Mouse (Mus musculus): ENCODE measurements at regions not wholly inside any gene's neighbourhood (a gene's known extent, or its start where the extent isn't known, plus 50 kb on each side); places are given as distances from the start of the nearest gene placed in this dataset.

DNA sequence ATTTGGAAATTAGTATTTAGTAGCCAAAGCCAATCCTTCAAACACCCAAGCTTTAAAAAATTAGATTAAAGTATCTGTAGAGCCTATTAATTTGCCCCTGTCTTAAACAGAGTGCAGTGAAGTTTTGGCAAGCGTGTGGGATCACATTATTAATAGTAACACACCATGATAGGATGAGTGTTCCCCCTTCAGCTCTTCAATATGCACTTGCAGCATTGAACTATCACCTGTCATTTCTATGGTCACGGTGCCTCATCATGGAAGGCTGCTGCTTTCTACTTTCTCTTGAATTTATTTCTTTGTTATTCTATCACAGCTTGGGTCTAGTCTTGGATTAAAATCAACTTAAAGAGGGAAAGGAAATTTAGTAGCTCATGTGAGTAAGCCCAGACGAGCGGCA is 196.4 kb downstream of the Pmp22 start:
- Histone ChIP-seq H3K27ac (ENCODE audit: insufficient read depth, low read depth, low read length) (no peak overlapping the region), H3K4me3 (ENCODE audit: insufficient read depth, low read depth, low read length) (no peak overlapping the region), H3K4me1 (ENCODE audit: control insufficient read depth, insufficient read depth, low read length) (no peaks in the 10 kb centered on the region)
- no peak for TF ChIP-seq CTCF (IDR thresholded peaks at IDR 0.05; ENCODE audit: insufficient read depth, low read depth, low read length)
- no peak for TF ChIP-seq POLR2A (IDR thresholded peaks at IDR 0.05; ENCODE audit: insufficient read depth, low read depth, low read length)
- WGBS, result 73% methylated on average over 4 of the region's 4 CpGs

GRCm38 (mm10) chr11:63326864-63327263 is 198.1 kb downstream of the Pmp22 start:
- TF ChIP-seq POLR2A (IDR thresholded peaks at IDR 0.05; ENCODE audit: insufficient read depth, low read depth, low read length) (no peak), CTCF (IDR thresholded peaks at IDR 0.05; ENCODE audit: insufficient read depth, low read depth, low read length) (no peak)
- 63% methylated on average over 5 of the region's 5 CpGs for WGBS
- H3K27ac ChIP-seq (ENCODE audit: insufficient read depth, low read depth, low read length), result no peak overlapping the region
- H3K4me3 ChIP-seq (ENCODE audit: insufficient read depth, low read depth, low read length), result no peak overlapping the region
- H3K4me1 ChIP-seq (ENCODE audit: control insufficient read depth, insufficient read depth, low read length), result no peaks in the 10 kb centered on the region

DNA sequence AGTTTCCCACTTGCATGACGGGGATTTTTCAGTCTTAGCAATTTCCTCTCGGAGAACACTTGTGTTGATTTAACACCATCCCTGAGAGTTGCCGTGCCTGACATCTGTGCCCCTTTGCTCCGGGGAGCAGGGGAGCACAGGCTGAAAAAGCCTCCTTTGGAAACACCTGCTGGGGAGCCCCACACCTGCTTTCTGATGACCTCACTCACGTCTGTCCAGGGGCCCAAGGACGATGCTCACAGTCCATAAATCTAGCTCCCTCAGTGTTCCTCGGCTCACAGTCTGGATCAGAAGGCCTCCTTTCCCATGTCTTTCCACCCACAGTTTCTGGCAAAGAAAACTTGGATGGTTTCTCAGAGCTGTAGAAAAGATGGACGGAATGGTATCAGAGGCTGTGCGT is 208.7 kb downstream of the Pmp22 start:
- no peaks in the 10 kb centered on the region for H3K4me1 ChIP-seq (ENCODE audit: control insufficient read depth, insufficient read depth, low read length)
- H3K27ac ChIP-seq (ENCODE audit: insufficient read depth, low read depth, low read length), result no peak overlapping the region
- no peak overlapping the region for H3K4me3 ChIP-seq (ENCODE audit: insufficient read depth, low read depth, low read length)
- 78% methylated on average over 9 of the region's 9 CpGs for WGBS
- TF ChIP-seq CTCF (IDR thresholded peaks at IDR 0.05; ENCODE audit: insufficient read depth, low read depth, low read length), result no peak
- no peak for TF ChIP-seq POLR2A (IDR thresholded peaks at IDR 0.05; ENCODE audit: insufficient read depth, low read depth, low read length)

DNA sequence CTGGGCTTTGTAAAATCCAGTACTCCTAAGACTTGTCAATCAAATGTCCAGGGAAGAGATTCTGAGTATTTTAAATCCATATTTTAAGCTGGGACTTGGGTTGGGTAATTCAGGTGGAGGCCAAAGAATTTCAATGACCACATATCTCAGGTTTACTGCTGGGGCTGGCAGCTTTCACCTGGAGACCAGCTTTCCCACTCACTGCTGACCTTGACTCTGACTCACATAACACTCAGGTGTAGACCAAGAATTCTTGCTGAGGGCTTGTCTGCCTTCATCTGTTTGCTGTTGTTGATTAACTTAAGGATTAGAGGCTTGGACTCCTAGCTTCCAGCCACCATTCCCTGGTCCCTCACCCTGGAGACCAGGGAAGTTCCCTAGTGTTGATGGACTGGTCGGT is 209.5 kb downstream of the Pmp22 start:
- H3K4me3 ChIP-seq (ENCODE audit: insufficient read depth, low read depth, low read length), result no peak overlapping the region
- no peak overlapping the region for H3K27ac ChIP-seq (ENCODE audit: insufficient read depth, low read depth, low read length)
- 100% methylated on average over 1 of the region's 1 CpGs for whole genome bisulfite sequencing
- TF ChIP-seq POLR2A (IDR thresholded peaks at IDR 0.05; ENCODE audit: insufficient read depth, low read depth, low read length), result no peak
- no peak for TF ChIP-seq CTCF (IDR thresholded peaks at IDR 0.05; ENCODE audit: insufficient read depth, low read depth, low read length)
- H3K4me1 ChIP-seq (ENCODE audit: control insufficient read depth, insufficient read depth, low read length), result no peaks in the 10 kb centered on the region

DNA sequence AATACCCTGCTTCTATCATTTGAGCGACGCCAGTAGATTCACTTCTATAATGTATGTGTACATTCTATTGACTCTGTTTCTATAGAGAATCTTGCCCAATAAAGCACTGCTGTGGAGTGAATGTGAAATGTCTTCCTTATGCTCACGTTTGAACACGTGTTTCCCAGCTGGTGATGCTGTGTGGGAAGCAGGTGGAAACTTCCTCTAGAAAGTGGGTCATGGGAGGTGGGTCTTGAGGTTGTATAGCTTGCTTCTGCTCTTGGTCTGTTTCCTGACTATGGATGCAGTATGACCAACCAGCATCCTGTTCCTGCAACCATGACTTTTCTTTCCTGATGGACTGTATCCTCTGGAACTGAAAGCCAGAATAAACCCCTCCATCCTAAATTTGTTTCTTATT is 216.9 kb downstream of the Pmp22 start:
- 88% methylated on average over 4 of the region's 4 CpGs for WGBS
- H3K4me3 ChIP-seq (ENCODE audit: insufficient read depth, low read depth, low read length), result no peak overlapping the region
- no peak overlapping the region for H3K27ac ChIP-seq (ENCODE audit: insufficient read depth, low read depth, low read length)
- no peak for TF ChIP-seq CTCF (IDR thresholded peaks at IDR 0.05; ENCODE audit: insufficient read depth, low read depth, low read length)
- TF ChIP-seq POLR2A (IDR thresholded peaks at IDR 0.05; ENCODE audit: insufficient read depth, low read depth, low read length), result no peak
- H3K4me1 ChIP-seq (ENCODE audit: control insufficient read depth, insufficient read depth, low read length), result no peaks in the 10 kb centered on the region

DNA sequence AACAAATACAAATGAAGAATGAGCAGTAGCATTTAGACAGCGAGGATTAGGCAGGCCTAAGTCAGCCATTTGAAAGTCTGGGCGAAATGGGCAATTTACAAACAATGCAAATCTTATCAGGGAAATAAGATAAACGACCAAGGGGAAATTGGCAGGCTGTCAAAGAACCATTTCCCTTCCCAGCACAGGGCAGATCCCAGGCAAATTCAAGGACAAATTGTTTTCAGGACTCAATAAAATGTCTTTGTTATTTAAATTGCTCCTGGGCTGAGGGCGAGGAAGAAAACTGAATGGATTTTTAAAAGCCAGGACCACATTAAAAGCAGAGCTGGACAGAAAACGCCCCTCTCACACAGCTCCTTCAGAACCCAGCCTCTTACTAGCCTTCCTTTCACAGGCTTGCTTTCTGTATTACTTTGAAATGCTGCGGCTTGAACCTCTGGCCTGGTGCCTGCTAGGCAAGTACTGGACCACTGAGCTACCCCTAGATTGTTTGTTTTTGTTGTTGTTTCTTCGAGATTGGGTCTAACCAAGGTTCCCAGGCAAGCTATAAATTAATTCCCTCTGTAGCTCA is 221.4 kb downstream of the Pmp22 start:
- WGBS, result 55% methylated on average over 7 of the region's 7 CpGs
- H3K27ac ChIP-seq (ENCODE audit: insufficient read depth, low read depth, low read length), result no peak overlapping the region
- no peak for TF ChIP-seq CTCF (IDR thresholded peaks at IDR 0.05; ENCODE audit: insufficient read depth, low read depth, low read length)
- no peak for TF ChIP-seq POLR2A (IDR thresholded peaks at IDR 0.05; ENCODE audit: insufficient read depth, low read depth, low read length)
- no peak overlapping the region for H3K4me3 ChIP-seq (ENCODE audit: insufficient read depth, low read depth, low read length)
- no peaks in the 10 kb centered on the region for H3K4me1 ChIP-seq (ENCODE audit: control insufficient read depth, insufficient read depth, low read length)

DNA sequence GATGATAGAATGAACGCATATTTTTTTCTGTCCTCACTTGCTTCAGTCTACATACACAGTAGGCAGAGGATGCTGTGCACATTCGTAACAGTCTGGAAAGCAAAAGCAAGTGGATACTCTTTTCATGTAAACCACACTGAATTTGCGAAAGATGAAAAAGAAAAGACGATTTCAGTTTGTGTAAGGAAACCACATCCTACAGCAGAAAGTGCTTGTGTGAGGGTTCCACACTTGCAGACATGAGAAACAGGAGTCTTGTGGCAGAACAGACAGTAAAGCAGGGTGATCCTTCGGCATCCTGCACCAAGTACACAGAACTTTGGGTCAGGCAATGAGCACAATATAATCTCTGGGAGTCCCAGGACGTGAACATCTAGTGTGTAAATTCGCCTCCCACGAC is 223.2 kb downstream of the Pmp22 start:
- no peak overlapping the region for H3K27ac ChIP-seq (ENCODE audit: insufficient read depth, low read depth, low read length)
- 95% methylated on average over 8 of the region's 8 CpGs for WGBS
- TF ChIP-seq POLR2A (IDR thresholded peaks at IDR 0.05; ENCODE audit: insufficient read depth, low read depth, low read length), result no peak
- no peak for TF ChIP-seq CTCF (IDR thresholded peaks at IDR 0.05; ENCODE audit: insufficient read depth, low read depth, low read length)

GRCm38 (mm10) chr11:63352990-63353389 is 224.2 kb downstream of the Pmp22 start:
- Histone ChIP-seq H3K27ac (ENCODE audit: insufficient read depth, low read depth, low read length) (no peak overlapping the region), H3K4me3 (ENCODE audit: insufficient read depth, low read depth, low read length) (no peak overlapping the region), H3K4me1 (ENCODE audit: control insufficient read depth, insufficient read depth, low read length) (no peaks in the 10 kb centered on the region)
- WGBS, result 90% methylated on average over 3 of the region's 3 CpGs
- TF ChIP-seq CTCF (IDR thresholded peaks at IDR 0.05; ENCODE audit: insufficient read depth, low read depth, low read length) (no peak), POLR2A (IDR thresholded peaks at IDR 0.05; ENCODE audit: insufficient read depth, low read depth, low read length) (no peak)

More for the DNA sequence above, 223.2 kb downstream of the Pmp22 start:
- Histone ChIP-seq H3K4me1 (ENCODE audit: control insufficient read depth, insufficient read depth, low read length) (no peaks in the 10 kb centered on the region), H3K4me3 (ENCODE audit: insufficient read depth, low read depth, low read length) (no peak overlapping the region)

GRCm38 (mm10) chr11:63353671-63354070 is 224.9 kb downstream of the Pmp22 start:
- H3K4me1 ChIP-seq (ENCODE audit: control insufficient read depth, insufficient read depth, low read length), result no peaks in the 10 kb centered on the region
- WGBS, result 94% methylated on average over 8 of the region's 8 CpGs
- H3K27ac ChIP-seq (ENCODE audit: insufficient read depth, low read depth, low read length), result no peak overlapping the region
- no peak overlapping the region for H3K4me3 ChIP-seq (ENCODE audit: insufficient read depth, low read depth, low read length)
- TF ChIP-seq CTCF (IDR thresholded peaks at IDR 0.05; ENCODE audit: insufficient read depth, low read depth, low read length) (no peak), POLR2A (IDR thresholded peaks at IDR 0.05; ENCODE audit: insufficient read depth, low read depth, low read length) (no peak)

Measured in olfactory bulb, adult 2 months (tissue).